Mouse (Mus musculus) neural tube, embryonic 15.5 days (tissue): ENCODE data around the gene Phf7. TPM values are rescaled to one million over a fixed set of nuclear protein-coding genes. Genes with fewer than 3 reads are reported as not detected.

Source experiments
- ATAC-seq: fragments of 200-750 bp; cut with Nextera tagmentation; 2 replicates; pipeline ENCODE4 v1.8.0; 2017; ENCODE audit warnings: mild to moderate bottlenecking, moderate TSS enrichment, moderate library complexity; ENCODE audit not compliant: low FRiP score
- H3K27ac ChIP-seq: fragments of 300-500 bp; sonication (generic); replicated peaks from 2 replicates; pipeline ENCODE4 v1.5.1; 2015; ENCODE audit warnings: mild to moderate bottlenecking, inconsistent platforms
- H3K27me3 ChIP-seq: fragments of 300-500 bp; sonication (generic); replicated peaks from 2 replicates; pipeline ENCODE4 v1.6.1; 2015; ENCODE audit warnings: inconsistent platforms
- H3K36me3 ChIP-seq: fragments of 300-500 bp; sonication (generic); 2 replicates; pipeline ENCODE4 v1.6.1; 2015; ENCODE audit warnings: inconsistent platforms
- H3K4me1 ChIP-seq: fragments of 300-500 bp; sonication (generic); 2 replicates; pipeline ENCODE4 v1.6.1; 2015; ENCODE audit warnings: inconsistent platforms
- H3K4me2 ChIP-seq: fragments of 300-500 bp; sonication (generic); 2 replicates; pipeline ENCODE4 v1.6.1; 2015; ENCODE audit warnings: inconsistent platforms, mild to moderate bottlenecking, moderate library complexity
- H3K4me3 ChIP-seq: fragments of 300-500 bp; sonication (generic); replicated peaks from 2 replicates; pipeline ENCODE4 v1.5.1; 2015; ENCODE audit warnings: mild to moderate bottlenecking, inconsistent platforms
- H3K9ac ChIP-seq: fragments of 300-500 bp; sonication (generic); replicated peaks from 2 replicates; pipeline ENCODE4 v1.6.1; 2015; ENCODE audit warnings: mild to moderate bottlenecking, inconsistent platforms
- H3K9me3 ChIP-seq: fragments of 300-500 bp; sonication (generic); replicated peaks from 2 replicates; pipeline ENCODE4 v1.6.1; 2016; ENCODE audit warnings: inconsistent platforms
- WGBS: fragments of 180-500 bp; shearing (Covaris S2); methylation state at CpG from one replicate; pipeline ENCODE4 v1.1.7; 2015; ENCODE audit warnings: mixed read lengths; 5-methylcytosine and 5-hydroxymethylcytosine counted together
- polyA plus RNA-seq: library from polyadenylated mRNA; unstranded; fragments of >200 nt; fragmentation: Nextera tagmentation; extraction: Ambion mirVana; gene quantifications from 2 replicates; pipeline ENCODE4 v1.2.1, GENCODE M21; 2015

Gene Phf7
- polyA plus RNA-seq, 1 experiment from 2014 or later, result 10.4 TPM

DNA sequence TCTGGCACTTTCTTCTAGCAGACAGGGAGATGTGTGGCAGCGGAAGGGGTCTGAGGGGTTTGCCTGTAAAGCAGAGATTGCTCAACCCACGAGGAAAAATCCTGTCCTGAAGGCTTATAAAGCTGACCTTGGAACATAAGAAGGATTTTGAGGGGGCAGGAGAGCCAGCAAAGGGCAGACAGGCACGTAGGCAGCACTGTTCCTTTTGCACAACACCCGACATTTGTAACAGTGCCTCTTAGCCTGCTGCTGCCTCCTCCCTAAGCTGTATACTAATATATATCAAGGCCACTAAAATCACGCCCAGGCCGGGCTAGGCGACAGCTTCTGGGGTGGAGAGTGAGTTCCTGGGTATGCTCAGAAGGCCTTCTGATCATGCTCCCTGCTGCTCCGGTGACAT is 20.7 kb downstream of the Phf7 start:
- no peak overlapping the region for H3K27ac ChIP-seq
- peaks cover 9% of the 10 kb centered on the region for H3K4me1 ChIP-seq
- H3K4me2 ChIP-seq, result no peak overlapping the region
- no peak for ATAC-seq
- no peaks in the 10 kb centered on the region for H3K27me3 ChIP-seq
- H3K36me3 ChIP-seq, result no peaks in the 10 kb centered on the region
- 70% methylated on average over 8 of the region's 8 CpGs for WGBS
- H3K9me3 ChIP-seq, result no peaks in the 10 kb centered on the region
- H3K4me3 ChIP-seq, result no peak overlapping the region
- H3K9ac ChIP-seq, result no peak overlapping the region

GRCm38 (mm10) chr14:31228234-31228633 is 22.9 kb downstream of the Phf7 start:
- Histone ChIP-seq H3K36me3 (no peaks in the 10 kb centered on the region), H3K4me3 (no peak overlapping the region), H3K27ac (no peak overlapping the region), H3K4me2 (no peak overlapping the region), H3K9me3 (no peaks in the 10 kb centered on the region), H3K9ac (no peak overlapping the region), H3K4me1 (peaks cover 5% of the 10 kb centered on the region; the same call in 1 of the 2 replicates), H3K27me3 (no peaks in the 10 kb centered on the region)
- ATAC-seq, result no peak
- 75% methylated on average over 6 of the region's 6 CpGs for WGBS

- Histone ChIP-seq H3K9me3 (no peaks in the 10 kb centered on the region), H3K36me3 (no peaks in the 10 kb centered on the region), H3K4me2 (no peak overlapping the region), H3K9ac (no peak overlapping the region), H3K4me1 (peaks cover 5% of the 10 kb centered on the region; the same call in 1 of the 2 replicates), H3K27me3 (no peaks in the 10 kb centered on the region), H3K27ac (0 out of 2 replicates have a peak overlapping the region, but pooled peaks have one; percentile 0), H3K4me3 (no peak overlapping the region)
- WGBS, result 64% methylated on average over 4 of the region's 4 CpGs
- no peak for ATAC-seq
Measured at GRCm38 (mm10) chr14:31226978-31227377, 24.1 kb downstream of the Phf7 start.

GRCm38 (mm10) chr14:31217666-31218065 is 33.5 kb downstream of the Phf7 start, which contains the start of gene Sema3g:
Gene Sema3g (plus strand): TSS chr14:31217860.
- Histone ChIP-seq H3K36me3 (no peaks in the 10 kb centered on the region), H3K27ac (no peak within 1 kb of the TSS), H3K4me1 (peaks cover 17% of the 10 kb centered on the region), H3K4me3 (no peak within 1 kb of the TSS), H3K9me3 (no peaks in the 10 kb centered on the region), H3K4me2 (peak within 1 kb of the TSS; percentile 24), H3K9ac (no peak within 1 kb of the TSS), H3K27me3 (no peaks in the 10 kb centered on the region)
- ATAC-seq, result peak; percentile 58; the same call in 1 of the 2 replicates
- 14% methylated on average over 11 of the region's 11 CpGs for WGBS

DNA sequence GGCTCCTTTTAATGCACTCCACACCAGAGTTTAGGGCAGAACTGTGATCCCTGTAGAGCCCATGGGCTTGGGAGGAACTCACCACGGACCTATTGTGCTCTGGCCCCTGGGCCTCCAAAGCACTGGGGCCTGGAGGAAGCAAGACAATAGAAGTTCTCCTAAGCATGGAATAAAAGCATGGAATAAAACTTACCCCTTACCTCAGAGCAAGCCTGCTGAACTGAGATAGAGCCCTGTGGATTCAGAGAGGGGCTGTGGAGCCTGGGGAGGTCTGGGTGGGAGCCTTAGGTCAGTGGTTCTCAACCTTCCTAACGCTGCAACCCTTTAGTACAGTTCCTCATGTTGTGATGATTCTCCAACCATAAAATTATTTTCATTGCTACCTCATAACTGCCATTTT is 34.3 kb downstream of the Phf7 start, which contains the start of gene Nisch:
Nisch (minus strand) TSS at position 101 of the 400 bp plus-strand sequence.
- Histone ChIP-seq H3K27me3 (no peaks in the 10 kb centered on the region), H3K9me3 (no peaks in the 10 kb centered on the region), H3K4me3 (no peak within 1 kb of the TSS), H3K36me3 (no peaks in the 10 kb centered on the region), H3K4me1 (peaks cover 17% of the 10 kb centered on the region), H3K27ac (peak within 1 kb of the TSS; percentile 19), H3K4me2 (peak within 1 kb of the TSS; percentile 28), H3K9ac (no peak within 1 kb of the TSS)
- ATAC-seq, result no peak
- WGBS, result 61% methylated on average over 2 of the region's 2 CpGs

DNA sequence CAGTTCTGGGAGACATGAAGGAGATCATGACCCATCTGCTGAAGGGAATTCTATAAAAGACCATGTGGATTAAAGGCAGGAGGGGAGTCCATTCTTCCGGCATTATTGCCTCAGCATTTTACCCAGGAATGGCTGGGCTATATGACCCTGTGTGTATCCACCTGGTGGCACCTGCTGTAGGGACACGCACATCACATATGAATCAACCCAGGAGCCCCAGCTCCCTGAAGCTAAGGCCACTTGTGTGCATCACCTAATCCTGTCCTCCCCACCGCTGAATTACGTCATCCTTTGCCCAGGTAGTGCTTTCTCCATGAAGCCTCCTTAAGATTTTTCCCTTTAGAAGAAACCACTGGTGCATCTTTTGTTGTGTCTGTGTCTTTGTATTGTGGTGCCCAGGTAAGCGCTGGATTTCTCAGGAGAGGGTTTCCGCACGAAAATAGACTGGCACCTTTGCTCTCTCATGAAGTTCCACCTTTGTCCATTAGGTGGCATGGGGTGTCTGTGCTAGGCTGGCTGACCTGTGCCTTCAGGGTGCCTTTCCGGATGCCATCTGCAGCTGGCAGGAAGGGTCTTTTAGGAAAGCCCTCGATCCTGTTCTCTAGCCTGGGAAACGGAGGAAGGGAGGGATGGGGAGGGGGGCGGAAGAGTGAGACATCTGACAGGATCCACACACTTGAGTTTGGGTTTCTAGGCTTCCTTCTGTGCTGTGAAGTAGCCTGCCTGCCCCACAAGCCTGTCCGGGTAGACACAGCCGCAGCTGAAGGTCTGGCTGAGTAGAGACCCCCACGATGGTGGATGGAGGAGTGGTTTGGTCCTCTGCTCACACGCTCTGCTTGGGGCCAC is 35.7 kb downstream of the Phf7 start:
- peak; percentile 79 for ATAC-seq
- peak overlapping the region; percentile 28; the same call in 1 of the 2 replicates for H3K4me2 ChIP-seq
- no peaks in the 10 kb centered on the region for H3K36me3 ChIP-seq
- H3K4me3 ChIP-seq, result no peak overlapping the region
- peak overlapping the region; percentile 19 for H3K27ac ChIP-seq
- H3K9me3 ChIP-seq, result no peaks in the 10 kb centered on the region
- 38% methylated on average over 15 of the region's 15 CpGs for WGBS
- H3K27me3 ChIP-seq, result no peaks in the 10 kb centered on the region
- peaks cover 17% of the 10 kb centered on the region for H3K4me1 ChIP-seq
- H3K9ac ChIP-seq, result no peak overlapping the region

DNA sequence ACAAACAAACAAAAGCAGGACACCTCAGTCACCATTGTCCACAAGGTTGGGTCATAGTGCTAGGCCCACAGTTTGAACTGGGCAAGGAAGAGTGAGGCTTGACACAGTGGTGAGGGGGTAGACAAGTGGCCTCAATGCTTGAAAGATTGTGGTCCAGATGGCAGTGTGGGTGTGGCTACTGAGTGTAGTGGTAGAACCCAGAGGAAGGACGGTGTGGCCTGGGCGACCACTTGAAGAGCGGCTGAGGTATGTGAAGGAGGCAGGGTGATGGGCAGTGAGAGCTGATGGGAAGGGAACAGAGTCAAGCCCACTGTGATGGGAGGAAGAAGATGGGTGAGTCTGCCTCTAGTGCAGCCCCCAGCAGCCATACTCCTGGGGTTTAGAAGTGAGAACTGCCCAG is 36.4 kb downstream of the Phf7 start:
- no peak overlapping the region for H3K9ac ChIP-seq
- no peaks in the 10 kb centered on the region for H3K36me3 ChIP-seq
- H3K4me2 ChIP-seq, result no peak overlapping the region
- peaks cover 17% of the 10 kb centered on the region for H3K4me1 ChIP-seq
- H3K27ac ChIP-seq, result no peak overlapping the region
- no peak for ATAC-seq
- no peak overlapping the region for H3K4me3 ChIP-seq
- no peaks in the 10 kb centered on the region for H3K9me3 ChIP-seq
- 85% methylated on average over 3 of the region's 3 CpGs for WGBS
- no peaks in the 10 kb centered on the region for H3K27me3 ChIP-seq

GRCm38 (mm10) chr14:31213868-31214267 is 37.2 kb downstream of the Phf7 start:
- H3K9ac ChIP-seq, result no peak overlapping the region
- H3K27ac ChIP-seq, result no peak overlapping the region
- no peaks in the 10 kb centered on the region for H3K9me3 ChIP-seq
- no peak for ATAC-seq
- no peaks in the 10 kb centered on the region for H3K36me3 ChIP-seq
- H3K27me3 ChIP-seq, result no peaks in the 10 kb centered on the region
- H3K4me1 ChIP-seq, result peaks cover 17% of the 10 kb centered on the region
- WGBS, result 76% methylated on average over 8 of the region's 8 CpGs
- H3K4me2 ChIP-seq, result no peak overlapping the region
- no peak overlapping the region for H3K4me3 ChIP-seq

GRCm38 (mm10) chr14:31212499-31212898 is 38.6 kb downstream of the Phf7 start:
- WGBS, result 92% methylated on average over 3 of the region's 3 CpGs
- no peak overlapping the region for H3K9ac ChIP-seq
- H3K4me1 ChIP-seq, result peaks cover 11% of the 10 kb centered on the region
- no peaks in the 10 kb centered on the region for H3K36me3 ChIP-seq
- no peaks in the 10 kb centered on the region for H3K9me3 ChIP-seq
- H3K4me3 ChIP-seq, result no peak overlapping the region
- no peak overlapping the region for H3K27ac ChIP-seq
- no peak overlapping the region for H3K4me2 ChIP-seq
- no peak for ATAC-seq
- H3K27me3 ChIP-seq, result no peaks in the 10 kb centered on the region

- Histone ChIP-seq H3K4me3 (no peak overlapping the region), H3K4me1 (peaks cover 15% of the 10 kb centered on the region; the same call in 1 of the 2 replicates), H3K27me3 (no peaks in the 10 kb centered on the region), H3K9me3 (no peaks in the 10 kb centered on the region), H3K36me3 (no peaks in the 10 kb centered on the region), H3K9ac (no peak overlapping the region), H3K27ac (no peak overlapping the region), H3K4me2 (no peak overlapping the region)
- ATAC-seq, result no peak
- 89% methylated on average over 6 of the region's 6 CpGs for WGBS
Measured at GRCm38 (mm10) chr14:31211854-31212253, 39.3 kb downstream of the Phf7 start.

DNA sequence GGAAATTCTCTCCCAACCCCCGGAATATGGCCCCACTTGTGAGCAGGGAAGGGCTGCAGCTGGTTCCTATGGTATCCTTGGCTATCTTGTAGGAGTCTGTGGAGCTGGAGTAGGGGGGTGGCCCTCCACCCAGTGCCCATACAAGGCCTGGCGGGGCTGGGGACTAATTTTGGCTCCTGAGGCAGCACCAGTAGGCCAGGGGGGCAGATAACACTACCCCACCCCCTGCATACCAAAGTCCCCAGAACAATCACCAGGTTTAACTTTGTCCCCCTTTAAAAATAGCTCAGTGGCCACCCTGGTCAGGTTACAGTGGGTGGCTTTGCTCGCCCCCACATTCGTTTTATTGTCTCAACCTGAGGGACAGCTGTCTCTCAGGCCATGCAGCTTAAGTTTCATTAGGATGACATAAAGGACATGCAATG is 42.0 kb downstream of the Phf7 start:
- Histone ChIP-seq H3K9me3 (no peaks in the 10 kb centered on the region), H3K27me3 (no peaks in the 10 kb centered on the region), H3K9ac (no peak overlapping the region), H3K36me3 (peaks cover 4% of the 10 kb centered on the region), H3K4me3 (no peak overlapping the region), H3K4me1 (peaks cover 22% of the 10 kb centered on the region), H3K4me2 (no peak overlapping the region), H3K27ac (no peak overlapping the region)
- ATAC-seq, result no peak
- 82% methylated on average over 4 of the region's 4 CpGs for WGBS

DNA sequence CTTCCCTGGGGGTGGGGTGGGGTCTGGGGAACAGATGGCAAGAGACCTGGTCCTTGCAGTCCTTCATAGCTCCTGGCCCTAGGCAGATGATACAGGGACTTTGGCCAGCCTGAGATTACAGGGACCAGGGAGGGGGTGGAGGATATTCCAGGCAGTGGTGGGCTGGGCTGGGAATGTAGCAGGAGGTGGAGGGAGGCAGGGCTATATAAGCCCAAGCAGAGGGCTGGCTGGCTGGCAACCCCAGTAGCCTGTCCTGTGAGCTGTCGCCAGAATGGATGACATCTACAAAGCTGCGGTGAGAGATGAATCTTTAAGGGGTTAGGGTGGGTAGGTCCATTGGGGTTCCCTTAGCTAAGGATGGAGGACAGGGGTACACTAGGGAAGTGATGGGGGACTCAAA is 43.0 kb downstream of the Phf7 start, which contains the start of gene Tnnc1:
Tnnc1 (plus strand) TSS at position 229 of the 400 bp plus-strand sequence.
- Histone ChIP-seq H3K9me3 (no peaks in the 10 kb centered on the region), H3K36me3 (peaks cover 13% of the 10 kb centered on the region), H3K27ac (peak within 1 kb of the TSS; percentile 92), H3K4me2 (peak within 1 kb of the TSS; percentile 89), H3K9ac (peak within 1 kb of the TSS; percentile 94; the same call in 1 of the 2 replicates), H3K27me3 (no peaks in the 10 kb centered on the region), H3K4me3 (peak within 1 kb of the TSS; percentile 75), H3K4me1 (peaks cover 26% of the 10 kb centered on the region)
- no peak for ATAC-seq
- WGBS, result 70% methylated on average over 2 of the region's 2 CpGs
